Mouse (Mus musculus) ES-E14 (cell line): ENCODE measurements around the gene Olfr1132.
"Not testable (repeated sequence)": the region's sequence is repeated elsewhere in the genome, so short reads cannot be mapped to it uniquely, and the experiment has no call there.

Experiments
- CHD2 ChIP-seq: IDR thresholded peaks from 2 replicates; pipeline ENCODE4 v1.6.1; 2014; ENCODE audit warnings: mild to moderate bottlenecking, low read depth, low read length, inconsistent platforms
- ZNF384 ChIP-seq: IDR thresholded peaks from 2 replicates; pipeline ENCODE4 v1.6.1; 2012; ENCODE audit warnings: low read depth, low read length, inconsistent platforms

DNA sequence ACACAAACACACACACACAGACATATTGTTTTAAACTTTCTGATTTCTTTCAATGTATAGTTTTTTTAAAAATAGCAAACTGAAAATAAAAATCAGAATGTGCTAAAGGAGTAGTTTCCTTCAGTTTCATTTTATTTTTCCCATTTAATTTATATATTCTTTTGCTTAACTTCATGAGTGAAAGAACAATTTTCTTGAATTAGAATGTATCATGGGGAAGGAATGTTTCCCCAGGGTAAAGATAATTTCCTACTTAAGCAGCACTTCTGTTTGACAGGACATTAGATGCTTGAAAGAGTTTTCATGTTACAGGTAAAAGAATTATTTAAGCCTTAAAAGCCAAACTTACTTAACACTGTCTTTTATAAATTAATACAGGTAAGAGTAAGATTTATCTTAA, 31.4 kb downstream of the Olfr1132 start, which contains the start of gene Olfr1130:
- TF ChIP-seq CHD2, ZNF384: not testable (repeated sequence)
